Mouse (Mus musculus) forebrain, embryonic 10.5 days (tissue): ENCODE measurements around the gene Psd. TPM values are rescaled to one million over a fixed set of nuclear protein-coding genes. Genes with fewer than 3 reads are reported as not detected.

Source experiments
- DNase-seq: peaks from one replicate; pipeline ENCODE4 v3.0.0-alpha.2; 2017; ENCODE audit warnings: low spot score; ENCODE audit errors: extremely low spot score
- H3K27ac ChIP-seq: fragments of 300-500 bp; sonication (generic); 2 replicates; pipeline ENCODE4 v1.5.1; 2016; ENCODE audit warnings: mild to moderate bottlenecking
- H3K27me3 ChIP-seq: fragments of 300-500 bp; sonication (generic); 2 replicates; pipeline ENCODE4 v1.6.1; 2016; ENCODE audit warnings: mild to moderate bottlenecking; ENCODE audit not compliant: poor library complexity, severe bottlenecking
- H3K36me3 ChIP-seq: fragments of 300-500 bp; sonication (generic); replicated peaks from 2 replicates; pipeline ENCODE4 v1.6.1; 2016; ENCODE audit warnings: mild to moderate bottlenecking, moderate library complexity
- H3K4me1 ChIP-seq: fragments of 300-500 bp; sonication (generic); 2 replicates; pipeline ENCODE4 v1.6.1; 2016
- H3K4me3 ChIP-seq: fragments of 300-500 bp; sonication (generic); 2 replicates; pipeline ENCODE4 v1.5.1; 2016; ENCODE audit warnings: mild to moderate bottlenecking, moderate library complexity
- H3K9me3 ChIP-seq: fragments of 300-500 bp; sonication (generic); 2 replicates; pipeline ENCODE4 v1.6.1; 2016; ENCODE audit warnings: mild to moderate bottlenecking, moderate library complexity
- WGBS: fragments of 180-500 bp; shearing (Covaris S2); methylation state at CpG from one replicate; pipeline ENCODE4 v1.1.7; 2016; 5-methylcytosine and 5-hydroxymethylcytosine counted together
- microRNA counts: library from miRNA; unstranded; fragments of <30 nt; microRNA quantifications from one replicate; lab custom pipeline; 2017
- microRNA-seq: library from miRNA; unstranded; fragments of <30 nt; microRNA quantifications from one replicate; pipeline ENCODE4, GENCODE M21; 2017
- polyA plus RNA-seq: library from polyadenylated mRNA; unstranded; fragments of >200 nt; fragmentation: Nextera tagmentation; extraction: Ambion mirVana; gene quantifications from 2 replicates; pipeline ENCODE4 v1.2.1, GENCODE M21; 2016

The Psd gene
- polyA plus RNA-seq, 1 experiment from 2014 or later, result 2.8 TPM

DNA sequence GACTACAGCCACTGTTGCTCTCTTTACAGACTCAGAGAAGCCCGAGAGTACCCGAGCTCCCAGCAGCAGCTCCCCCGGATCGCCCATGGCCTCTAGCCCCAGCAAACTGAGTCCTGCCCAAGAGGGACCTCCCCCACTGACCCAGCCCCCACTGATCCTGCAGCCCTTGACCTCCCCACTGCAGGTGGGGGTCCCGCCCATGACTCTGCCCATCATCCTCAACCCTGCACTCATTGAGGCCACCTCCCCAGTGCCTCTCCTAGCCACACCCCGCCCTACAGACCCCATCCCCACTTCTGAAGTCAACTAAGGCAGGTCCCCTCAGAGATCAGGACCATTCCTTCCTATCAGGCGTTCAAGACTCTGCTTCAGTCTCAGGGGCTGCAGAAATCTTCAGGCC lies 41.3 kb downstream of the Psd start:
- no peaks in the 10 kb centered on the region for H3K27me3 ChIP-seq
- H3K36me3 ChIP-seq, result peaks cover 64% of the 10 kb centered on the region

DNA sequence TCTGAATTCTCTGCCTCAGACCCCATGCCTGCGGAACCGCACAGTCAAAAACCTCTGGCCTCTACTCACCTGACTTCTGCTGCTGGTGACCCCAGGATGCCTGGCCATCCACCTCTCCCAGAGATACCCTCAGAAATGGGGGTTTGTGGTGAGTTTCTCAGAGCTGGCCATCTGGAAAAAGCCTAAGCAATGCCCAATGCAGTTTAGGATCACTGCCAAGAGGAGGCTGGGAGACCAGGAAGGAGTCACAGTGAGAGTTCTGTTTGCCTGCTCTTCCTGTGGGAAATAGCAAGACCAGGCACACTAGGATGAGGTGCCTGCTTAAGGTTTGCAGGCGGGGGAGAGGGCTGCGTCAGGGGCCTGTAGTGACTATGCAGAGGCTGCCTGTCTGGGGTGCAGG lies 42.3 kb downstream of the Psd start:
- 95% methylated on average over 4 of the region's 4 CpGs for WGBS
- no peak for DNase-seq
- H3K27ac ChIP-seq, result no peak overlapping the region
- no peaks in the 10 kb centered on the region for H3K4me1 ChIP-seq
- H3K4me3 ChIP-seq, result no peak overlapping the region
- no peaks in the 10 kb centered on the region for H3K9me3 ChIP-seq
- H3K27me3 ChIP-seq, result no peaks in the 10 kb centered on the region
- peaks cover 74% of the 10 kb centered on the region for H3K36me3 ChIP-seq

More for the DNA sequence above, 41.3 kb downstream of the Psd start:
- DNase-seq, result no peak
- WGBS, result 89% methylated on average over 7 of the region's 7 CpGs
- no peak overlapping the region for H3K4me3 ChIP-seq
- no peak overlapping the region for H3K27ac ChIP-seq
- no peaks in the 10 kb centered on the region for H3K4me1 ChIP-seq
- no peaks in the 10 kb centered on the region for H3K9me3 ChIP-seq

DNA sequence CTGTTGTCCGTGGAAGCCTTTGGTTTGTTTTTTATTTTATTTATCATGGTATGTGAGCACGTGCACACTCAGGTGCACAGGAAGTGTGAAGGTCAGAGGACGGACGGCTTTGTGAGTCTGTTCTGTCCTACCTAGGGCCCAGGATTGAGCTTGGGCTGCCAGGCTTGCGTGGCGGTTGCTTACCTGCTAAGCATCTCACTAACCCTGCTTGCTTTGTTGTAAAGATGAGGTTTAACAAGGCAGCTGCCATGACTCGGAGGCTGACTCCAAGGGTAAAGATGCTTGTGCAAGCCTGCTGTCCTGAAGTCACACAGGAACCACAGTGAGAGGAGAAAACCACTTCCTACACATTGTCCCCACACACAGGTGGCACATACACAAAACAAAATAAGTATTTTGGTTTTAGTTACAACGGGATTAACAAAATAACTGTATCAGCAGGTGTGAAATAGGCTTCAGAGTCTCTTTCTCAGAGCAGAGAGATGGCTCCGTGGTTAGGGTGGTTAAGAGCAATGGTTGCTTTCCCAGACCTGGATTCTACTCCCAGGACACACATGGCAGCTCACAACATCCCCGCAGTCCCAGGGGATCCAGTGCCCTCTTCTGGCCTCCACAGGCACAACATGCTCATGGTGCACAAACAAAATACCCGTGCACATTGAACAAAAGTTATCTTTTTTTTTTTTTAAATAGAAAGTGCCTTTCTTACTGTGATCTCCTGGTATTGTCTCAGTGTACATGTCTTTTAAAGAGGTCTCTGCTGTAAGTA lies 44.7 kb downstream of the Psd start:
- no peaks in the 10 kb centered on the region for H3K4me1 ChIP-seq
- H3K36me3 ChIP-seq, result peaks cover 87% of the 10 kb centered on the region
- 93% methylated on average over 11 of the region's 11 CpGs for WGBS
- H3K27me3 ChIP-seq, result no peaks in the 10 kb centered on the region
- H3K4me3 ChIP-seq, result no peak overlapping the region
- no peaks in the 10 kb centered on the region for H3K9me3 ChIP-seq
- no peak for DNase-seq
- no peak overlapping the region for H3K27ac ChIP-seq

DNA sequence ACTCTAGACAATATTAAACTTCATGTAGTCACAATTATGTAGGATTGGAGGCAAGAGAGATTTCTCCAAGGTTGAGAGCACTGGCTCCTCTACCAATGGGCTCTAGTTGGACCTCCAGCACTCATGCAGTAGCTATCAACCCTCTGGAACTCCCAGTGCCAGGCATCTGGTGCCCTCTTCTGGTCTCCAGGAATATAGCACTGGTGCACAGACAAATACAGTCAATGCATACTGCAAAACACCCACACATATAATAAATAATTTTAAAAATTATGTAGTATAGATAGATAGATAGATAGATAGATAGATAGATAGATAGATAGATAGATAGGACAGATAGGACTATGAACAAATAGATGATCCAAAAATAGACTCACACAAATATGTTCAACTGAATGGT lies 51.6 kb downstream of the Psd start:
- no peaks in the 10 kb centered on the region for H3K9me3 ChIP-seq
- H3K27me3 ChIP-seq, result no peaks in the 10 kb centered on the region

DNA sequence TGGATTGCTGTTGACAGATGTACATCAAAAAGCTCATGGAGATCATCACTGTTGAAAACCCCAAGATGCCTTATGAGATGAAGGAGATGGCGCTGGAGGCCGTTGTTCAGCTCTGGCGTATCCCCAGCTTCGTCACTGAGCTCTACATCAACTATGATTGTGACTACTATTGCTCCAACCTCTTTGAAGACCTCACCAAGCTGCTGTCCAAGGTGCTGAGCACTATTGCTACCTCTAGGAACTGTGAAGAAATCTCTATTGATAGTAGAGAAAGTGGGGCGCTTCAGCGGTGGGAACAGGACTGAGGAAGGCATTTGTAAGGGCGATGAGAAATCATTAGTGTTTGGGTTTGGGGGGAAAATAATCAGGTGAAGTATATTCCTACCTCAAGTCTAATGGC lies 62.2 kb downstream of the Psd start:
- Histone ChIP-seq H3K27me3 (no peaks in the 10 kb centered on the region), H3K4me1 (no peaks in the 10 kb centered on the region), H3K4me3 (no peak overlapping the region), H3K36me3 (peaks cover 99% of the 10 kb centered on the region), H3K9me3 (no peaks in the 10 kb centered on the region), H3K27ac (no peak overlapping the region)
- WGBS, result 90% methylated on average over 7 of the region's 7 CpGs
- DNase-seq, result no peak

More for the DNA sequence above, 51.6 kb downstream of the Psd start:
- Histone ChIP-seq H3K4me3 (no peak overlapping the region), H3K4me1 (no peaks in the 10 kb centered on the region), H3K27ac (no peak overlapping the region), H3K36me3 (peaks cover 76% of the 10 kb centered on the region)
- no peak for DNase-seq

MicroRNAs within 50 kb of the gene (microRNA counts, 519-probe panel; counts per million panel counts)
- microRNA mmu-miR-146b (lab: Ali Mortazavi, UCI), result 341 counts per million, percentile 65 among the panel's probes with 10 or more counts

Small RNA genes lying within 50 kb of the gene (microRNA-seq; reads per million reads assigned to microRNA genes)
- 1.8 reads per million for gene Mir146b

Other genes starting within 250 kb of the Psd start
- 0.07 and 0.17 TPM in 2 replicates for gene Elovl3, start 195.3 kb downstream of the Psd start, polyA plus RNA-seq
- 0.18 and 0.25 TPM in 2 replicates for gene Pitx3, start 178.8 kb downstream of the Psd start, polyA plus RNA-seq
- 36.9 and 41.8 TPM in 2 replicates for gene Gbf1, start 174.6 kb downstream of the Psd start, polyA plus RNA-seq
- gene Nfkb2, start 22.8 kb downstream of the Psd start, polyA plus RNA-seq, result 3.8 and 3.9 TPM in 2 replicates
- 17.9 and 18.0 TPM in 2 replicates for gene Fbxl15, start 1.0 kb upstream of the Psd start, polyA plus RNA-seq
- gene Cuedc2, start 11.5 kb upstream of the Psd start, polyA plus RNA-seq, result 206 and 224 TPM in 2 replicates
- gene Mfsd13a, start 14.0 kb upstream of the Psd start, polyA plus RNA-seq, result 12.5 and 13.3 TPM in 2 replicates
- 1.0 and 1.1 TPM in 2 replicates for gene 2310034G01Rik, start 23.1 kb upstream of the Psd start, polyA plus RNA-seq
- 172 and 185 TPM in 2 replicates for gene Actr1a, start 68.6 kb upstream of the Psd start, polyA plus RNA-seq
- 47.5 and 50.8 TPM in 2 replicates for gene Sufu, start 69.7 kb upstream of the Psd start, polyA plus RNA-seq
- gene Trim8, start 174.5 kb upstream of the Psd start, polyA plus RNA-seq, result 16.6 and 19.3 TPM in 2 replicates
- 196 and 201 TPM in 2 replicates for gene Arl3, start 246.0 kb upstream of the Psd start, polyA plus RNA-seq
- gene Sfxn2, start 246.2 kb upstream of the Psd start, polyA plus RNA-seq, result 16.6 and 17.9 TPM in 2 replicates